Mouse (Mus musculus): ENCODE results near the gene Kansl1.
A peak's percentile ranks its signal among the peaks of the same experiment; 100 is the strongest.

The Kansl1 gene

GRCm38 (mm10) chr11:104309377-104310225, 159.1 kb downstream of the Kansl1 start:
- DNase-seq (ENCODE audit: inconsistent ontology term) = no peak

GRCm38 (mm10) chr11:104307136-104307535, 161.5 kb downstream of the Kansl1 start:
- DNase-seq (ENCODE audit: inconsistent ontology term) = no peak

GRCm38 (mm10) chr11:104306483-104306882, 162.2 kb downstream of the Kansl1 start:
- DNase-seq (ENCODE audit: inconsistent ontology term) = no peak

GRCm38 (mm10) chr11:104305711-104306110, 162.9 kb downstream of the Kansl1 start:
- DNase-seq (ENCODE audit: inconsistent ontology term) = no peak

GRCm38 (mm10) chr11:104303088-104303960, 165.3 kb downstream of the Kansl1 start:
- peak; percentile 22 for DNase-seq (ENCODE audit: inconsistent ontology term)

- DNase-seq (ENCODE audit: inconsistent ontology term) = no peak
These were observed 166.0 kb downstream of the Kansl1 start for GRCm38 (mm10) chr11:104302628-104303027.

- DNase-seq (ENCODE audit: inconsistent ontology term) = no peak
These were observed 171.0 kb downstream of the Kansl1 start for GRCm38 (mm10) chr11:104297671-104298070.

GRCm38 (mm10) chr11:104295656-104296055, 173.0 kb downstream of the Kansl1 start:
- no peak for DNase-seq (ENCODE audit: inconsistent ontology term)

- DNase-seq (ENCODE audit: inconsistent ontology term) = no peak
These were observed 173.5 kb downstream of the Kansl1 start for GRCm38 (mm10) chr11:104295145-104295544.

GRCm38 (mm10) chr11:104293241-104293640, 175.4 kb downstream of the Kansl1 start:
- DNase-seq (ENCODE audit: inconsistent ontology term) = no peak

GRCm38 (mm10) chr11:104292443-104293220, 176.0 kb downstream of the Kansl1 start:
- DNase-seq (ENCODE audit: inconsistent ontology term) = no peak

GRCm38 (mm10) chr11:104289199-104290031, 179.2 kb downstream of the Kansl1 start:
- peak; percentile 45 for DNase-seq (ENCODE audit: inconsistent ontology term)

- DNase-seq (ENCODE audit: inconsistent ontology term) = no peak
These were observed 179.8 kb downstream of the Kansl1 start for GRCm38 (mm10) chr11:104288835-104289198.

- DNase-seq (ENCODE audit: inconsistent ontology term) = no peak
These were observed 181.5 kb downstream of the Kansl1 start for GRCm38 (mm10) chr11:104287113-104287512.
